Mouse (Mus musculus) lung, embryonic 14.5 days (tissue): ENCODE data around the gene Tmem231. TPM values are rescaled to one million over a fixed set of nuclear protein-coding genes. Genes with fewer than 3 reads are reported as not detected.
A peak's percentile ranks its signal among the peaks of the same experiment; 100 is the strongest.

ENCODE experiments used
- ATAC-seq: fragments of 200-750 bp; cut with Nextera tagmentation; 2 replicates; pipeline ENCODE4 v1.8.0; 2017; ENCODE audit warnings: mild to moderate bottlenecking, moderate TSS enrichment, moderate library complexity; ENCODE audit not compliant: insufficient read depth
- DNase-seq: peaks from one replicate; pipeline ENCODE4 v3.0.0-alpha.2; 2015
- H3K27ac ChIP-seq: fragments of 300-500 bp; sonication (generic); 2 replicates; pipeline ENCODE4 v1.5.1; 2014; ENCODE audit warnings: low read depth, mild to moderate bottlenecking, moderate library complexity
- H3K27me3 ChIP-seq: fragments of 300-500 bp; sonication (generic); 2 replicates; pipeline ENCODE4 v1.6.1; 2014; ENCODE audit warnings: low read length, control low read depth; ENCODE audit not compliant: insufficient read depth
- H3K36me3 ChIP-seq: fragments of 300-500 bp; sonication (generic); 2 replicates; pipeline ENCODE4 v1.6.1; 2014; ENCODE audit warnings: control low read depth; ENCODE audit not compliant: insufficient read depth
- H3K4me1 ChIP-seq: fragments of 300-500 bp; sonication (generic); 2 replicates; pipeline ENCODE4 v1.6.1; 2014; ENCODE audit warnings: antibody characterized with exemption, control low read depth; ENCODE audit not compliant: insufficient read depth
- H3K4me2 ChIP-seq: fragments of 300-500 bp; sonication (generic); 2 replicates; pipeline ENCODE4 v1.6.1; 2014; ENCODE audit warnings: mild to moderate bottlenecking
- H3K4me3 ChIP-seq: fragments of 300-500 bp; sonication (generic); 2 replicates; pipeline ENCODE4 v1.5.1; 2014; ENCODE audit warnings: low read depth, low read length
- H3K9ac ChIP-seq: fragments of 300-500 bp; sonication (generic); 2 replicates; pipeline ENCODE4 v1.6.1; 2014
- H3K9me3 ChIP-seq: fragments of 300-500 bp; sonication (generic); 2 replicates; pipeline ENCODE4 v1.6.1; 2016; ENCODE audit warnings: low read depth, low read length, control low read depth
- CTCF ChIP-seq: IDR thresholded peaks from 2 replicates; pipeline ENCODE4 v1.5.1; 2016; ENCODE audit warnings: antibody characterized with exemption, low read depth
- WGBS: fragments of 180-500 bp; shearing (Covaris S2); extraction: QIAGEN DNeasy Blood & Tissue Kit; methylation state at CpG from one replicate; pipeline ENCODE4 v1.1.7; 2014; 5-methylcytosine and 5-hydroxymethylcytosine counted together
- polyA plus RNA-seq: library from polyadenylated mRNA; unstranded; fragments of >200 nt; fragmentation: Nextera tagmentation; extraction: Ambion mirVana; gene quantifications from 2 replicates; pipeline ENCODE4 v1.2.1, GENCODE M21; 2014

Gene Tmem231
- polyA plus RNA-seq, 1 experiment from 2014 or later = 18.9 TPM

GRCm38 (mm10) chr8:111920971-111921370 lies 12.7 kb downstream of the Tmem231 start:
- no peaks in the 10 kb centered on the region for H3K27me3 ChIP-seq
- no peak overlapping the region for H3K9ac ChIP-seq
- ATAC-seq (no peak), DNase-seq (no peak)
- TF ChIP-seq CTCF = no peak
- H3K4me2 ChIP-seq = no peak overlapping the region
- 0 out of 2 replicates have a peak, but pooled peaks cover 2% of the 10 kb centered on the region for H3K36me3 ChIP-seq
- no peaks in the 10 kb centered on the region for H3K9me3 ChIP-seq
- no peak overlapping the region for H3K27ac ChIP-seq
- H3K4me1 ChIP-seq = no peaks in the 10 kb centered on the region
- WGBS = 74% methylated on average over 4 of the region's 4 CpGs
- no peak overlapping the region for H3K4me3 ChIP-seq

GRCm38 (mm10) chr8:111919663-111920062 lies 14.0 kb downstream of the Tmem231 start:
- DNase-seq = no peak
- Histone ChIP-seq H3K27me3 (no peaks in the 10 kb centered on the region), H3K36me3 (0 out of 2 replicates have a peak, but pooled peaks cover 2% of the 10 kb centered on the region), H3K9ac (no peak overlapping the region), H3K4me1 (no peaks in the 10 kb centered on the region), H3K4me3 (no peak overlapping the region), H3K9me3 (no peaks in the 10 kb centered on the region), H3K27ac (no peak overlapping the region), H3K4me2 (no peak overlapping the region)
- TF ChIP-seq CTCF = 0 out of 2 replicates have a peak, but pooled peaks have one; percentile 38
- WGBS = 88% methylated on average over 2 of the region's 2 CpGs
- ATAC-seq = no peak

- peak; percentile 45 for ATAC-seq
- 51% methylated on average over 12 of the region's 12 CpGs for WGBS
- H3K9ac ChIP-seq = no peak overlapping the region
Observed at GRCm38 (mm10) chr8:111912860-111913432, 20.7 kb downstream of the Tmem231 start.

GRCm38 (mm10) chr8:111911572-111911971 lies 22.1 kb downstream of the Tmem231 start:
- Histone ChIP-seq H3K27ac (no peak overlapping the region), H3K9me3 (no peaks in the 10 kb centered on the region), H3K27me3 (peaks cover 16% of the 10 kb centered on the region; the same call in 1 of the 2 replicates), H3K9ac (no peak overlapping the region), H3K4me1 (no peaks in the 10 kb centered on the region), H3K36me3 (no peaks in the 10 kb centered on the region), H3K4me2 (no peak overlapping the region), H3K4me3 (no peak overlapping the region)
- DNase-seq = no peak
- WGBS = 59% methylated on average over 7 of the region's 7 CpGs
- TF ChIP-seq CTCF = no peak
- no peak for ATAC-seq

More at GRCm38 (mm10) chr8:111912860-111913432, 20.7 kb downstream of the Tmem231 start:
- Histone ChIP-seq H3K27ac (no peak overlapping the region), H3K4me3 (no peak overlapping the region), H3K9me3 (no peaks in the 10 kb centered on the region), H3K27me3 (peaks cover 16% of the 10 kb centered on the region; the same call in 1 of the 2 replicates), H3K36me3 (no peaks in the 10 kb centered on the region), H3K4me1 (no peaks in the 10 kb centered on the region), H3K4me2 (no peak overlapping the region)
- peak; percentile 31 for DNase-seq
- peak; percentile 39 for TF ChIP-seq CTCF

- peak; percentile 44 for DNase-seq
Observed at GRCm38 (mm10) chr8:111909621-111910450, 23.8 kb downstream of the Tmem231 start, which contains the start of gene Chst5. Gene Chst5, minus strand, starts transcription at chr8:111910447.

GRCm38 (mm10) chr8:111905500-111906121 lies 28.1 kb downstream of the Tmem231 start:
- no peak for TF ChIP-seq CTCF
- Histone ChIP-seq H3K9ac (no peak overlapping the region), H3K27me3 (peaks cover 16% of the 10 kb centered on the region; the same call in 1 of the 2 replicates), H3K4me2 (no peak overlapping the region), H3K9me3 (no peaks in the 10 kb centered on the region), H3K4me1 (no peaks in the 10 kb centered on the region), H3K4me3 (no peak overlapping the region), H3K27ac (peak overlapping the region; percentile 73), H3K36me3 (no peaks in the 10 kb centered on the region)
- peak; percentile 54 for DNase-seq
- peak; percentile 81; the same call in 1 of the 2 replicates for ATAC-seq
- WGBS = 38% methylated on average over 8 of the region's 8 CpGs

More at GRCm38 (mm10) chr8:111909621-111910450, 23.8 kb downstream of the Tmem231 start, which contains the start of gene Chst5:
- Histone ChIP-seq H3K9me3 (no peaks in the 10 kb centered on the region), H3K27me3 (peaks cover 16% of the 10 kb centered on the region; the same call in 1 of the 2 replicates), H3K36me3 (no peaks in the 10 kb centered on the region), H3K4me3 (peak within 1 kb of the TSS; percentile 37), H3K4me2 (peak within 1 kb of the TSS; percentile 68), H3K9ac (peak within 1 kb of the TSS; percentile 50), H3K27ac (no peak within 1 kb of the TSS), H3K4me1 (no peaks in the 10 kb centered on the region)
- WGBS = 7% methylated on average over 47 of the region's 47 CpGs
- peak; percentile 56; the same call in 1 of the 2 replicates for ATAC-seq
- no peak for TF ChIP-seq CTCF

- peak; percentile 57 for ATAC-seq
- Histone ChIP-seq H3K4me3 (no peak overlapping the region), H3K4me1 (no peaks in the 10 kb centered on the region), H3K27me3 (no peaks in the 10 kb centered on the region), H3K36me3 (no peaks in the 10 kb centered on the region), H3K9ac (no peak overlapping the region), H3K27ac (no peak overlapping the region), H3K4me2 (no peak overlapping the region), H3K9me3 (no peaks in the 10 kb centered on the region)
- no peak for TF ChIP-seq CTCF
- WGBS = 14% methylated on average over 5 of the region's 5 CpGs
- DNase-seq = no peak
Observed at GRCm38 (mm10) chr8:111902080-111902479, 31.6 kb downstream of the Tmem231 start.
